Mouse (Mus musculus) liver, adult 2 months (tissue): ENCODE measurements at regions not wholly inside any gene's neighbourhood (a gene's known extent, or its start where the extent isn't known, plus 50 kb on each side); places are given as distances from the start of the nearest gene placed in this dataset.

Source experiments
- CTCF ChIP-seq: fragments of 200-500 bp; IDR thresholded peaks from 2 replicates; pipeline ENCODE4 v1.5.1; 2011; ENCODE audit warnings: low read depth, low read length, control low read depth
- POLR2A ChIP-seq: fragments of 200-500 bp; IDR thresholded peaks from 2 replicates; pipeline ENCODE4 v1.6.1; 2011; ENCODE audit warnings: low read length, control low read depth; ENCODE audit not compliant: insufficient read depth; ENCODE audit errors: extremely low read depth

DNA sequence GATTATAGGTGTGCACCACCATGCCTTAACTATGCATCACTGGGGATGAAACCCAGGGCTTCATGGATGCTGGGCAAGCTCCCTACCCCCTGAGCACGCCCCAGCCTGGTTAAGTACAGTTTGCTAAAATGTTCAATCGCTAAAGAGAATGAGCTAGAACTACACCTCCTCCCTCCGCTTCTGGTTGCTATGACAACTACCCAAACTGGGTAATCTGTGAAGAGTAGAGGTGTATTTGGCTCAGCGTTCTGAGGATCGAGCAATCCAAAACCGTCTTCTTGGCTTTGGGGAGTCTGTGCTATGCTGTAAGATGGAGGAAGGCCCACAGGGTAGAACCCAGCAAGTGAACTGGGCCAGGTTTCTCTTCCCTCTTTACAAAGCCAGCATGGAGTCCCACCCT, 78.8 kb downstream of the Skor1 start:
- TF ChIP-seq POLR2A (no peak), CTCF (no peak)
